Mouse (Mus musculus): Measurements from ENCODE around the gene Nek8. TPM values are rescaled to one million over a fixed set of nuclear protein-coding genes. Genes with fewer than 3 reads are reported as not detected.

The Nek8 gene
- polyA plus RNA-seq, 1 experiment from 2014 or later, result 20.3 TPM

DNA sequence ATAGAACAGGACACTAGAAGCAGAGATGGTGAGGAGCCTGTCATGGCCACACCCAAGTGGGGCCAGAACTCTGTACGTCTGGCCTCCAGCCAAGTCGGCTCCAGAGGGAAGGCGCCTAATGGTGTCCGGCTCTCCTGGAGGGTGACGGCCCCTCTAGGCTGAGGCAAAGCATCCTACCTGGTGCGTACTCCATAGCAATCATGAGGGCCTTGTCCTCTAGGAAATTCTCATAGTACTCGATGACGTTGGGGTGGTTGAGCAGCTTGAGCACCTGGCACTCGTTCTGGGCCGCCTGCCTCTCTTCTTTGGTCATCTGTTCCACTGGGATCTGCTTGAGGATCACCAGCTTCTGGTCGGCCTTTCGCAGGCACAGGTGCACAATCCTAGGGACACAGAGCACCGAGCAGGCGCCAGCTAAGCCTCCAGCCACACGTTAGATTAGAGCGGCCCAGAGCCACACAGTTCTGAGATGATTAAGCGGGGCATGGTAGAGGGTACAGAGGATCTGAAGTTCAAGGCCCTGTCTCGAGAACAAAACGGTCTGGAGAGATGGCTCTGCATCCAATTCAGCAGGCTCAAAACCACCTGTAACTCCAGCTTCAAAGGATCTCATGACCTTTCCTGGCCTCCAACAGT lies 3.6 kb downstream of the Nek8 start:
- H3K27me3 ChIP-seq, result no peaks in the 10 kb centered on the region
- WGBS, result 74% methylated on average over 19 of the region's 19 CpGs
- H3K4me3 ChIP-seq, result no peak overlapping the region
- H3K9ac ChIP-seq, result no peak overlapping the region
- H3K9me3 ChIP-seq, result no peaks in the 10 kb centered on the region
- H3K4me1 ChIP-seq, result peaks cover 22% of the 10 kb centered on the region
- ATAC-seq (ENCODE audit: borderline replicate concordance, extremely low read depth, low FRiP score, low TSS enrichment), result no peak
- H3K4me2 ChIP-seq, result no peak overlapping the region
- no peak overlapping the region for H3K27ac ChIP-seq
- no peaks in the 10 kb centered on the region for H3K36me3 ChIP-seq

GRCm38 (mm10) chr11:78172034-78172747 lies 4.3 kb downstream of the Nek8 start:
- Histone ChIP-seq H3K9ac (no peak overlapping the region), H3K9me3 (no peaks in the 10 kb centered on the region), H3K4me3 (no peak overlapping the region), H3K36me3 (no peaks in the 10 kb centered on the region), H3K4me2 (no peak overlapping the region), H3K4me1 (peaks cover 18% of the 10 kb centered on the region), H3K27ac (no peak overlapping the region), H3K27me3 (no peaks in the 10 kb centered on the region)
- no peak for ATAC-seq (ENCODE audit: borderline replicate concordance, extremely low read depth, low FRiP score, low TSS enrichment)
- WGBS, result 81% methylated on average over 16 of the region's 16 CpGs

GRCm38 (mm10) chr11:78171328-78171727 lies 5.1 kb downstream of the Nek8 start:
- no peak overlapping the region for H3K9ac ChIP-seq
- H3K36me3 ChIP-seq, result no peaks in the 10 kb centered on the region
- no peaks in the 10 kb centered on the region for H3K27me3 ChIP-seq
- ATAC-seq (ENCODE audit: borderline replicate concordance, extremely low read depth, low FRiP score, low TSS enrichment), result no peak
- peaks cover 20% of the 10 kb centered on the region for H3K4me1 ChIP-seq
- H3K27ac ChIP-seq, result no peak overlapping the region
- H3K4me3 ChIP-seq, result no peak overlapping the region
- 67% methylated on average over 4 of the region's 4 CpGs for WGBS
- no peaks in the 10 kb centered on the region for H3K9me3 ChIP-seq
- H3K4me2 ChIP-seq, result no peak overlapping the region

- 85% methylated on average over 15 of the region's 15 CpGs for WGBS
- Histone ChIP-seq H3K27me3 (no peaks in the 10 kb centered on the region), H3K4me1 (peaks cover 21% of the 10 kb centered on the region), H3K27ac (no peak overlapping the region), H3K36me3 (no peaks in the 10 kb centered on the region), H3K9ac (no peak overlapping the region), H3K4me2 (no peak overlapping the region), H3K4me3 (no peak overlapping the region), H3K9me3 (no peaks in the 10 kb centered on the region)
- no peak for ATAC-seq (ENCODE audit: borderline replicate concordance, extremely low read depth, low FRiP score, low TSS enrichment)
Observed at GRCm38 (mm10) chr11:78170306-78170705, 6.2 kb downstream of the Nek8 start.

GRCm38 (mm10) chr11:78168541-78169468 lies 7.7 kb downstream of the Nek8 start:
- Histone ChIP-seq H3K27me3 (no peaks in the 10 kb centered on the region), H3K36me3 (no peaks in the 10 kb centered on the region), H3K9ac (no peak overlapping the region), H3K9me3 (no peaks in the 10 kb centered on the region), H3K4me3 (no peak overlapping the region), H3K27ac (no peak overlapping the region), H3K4me2 (no peak overlapping the region), H3K4me1 (peaks cover 12% of the 10 kb centered on the region)
- 48% methylated on average over 19 of the region's 19 CpGs for WGBS
- no peak for ATAC-seq (ENCODE audit: borderline replicate concordance, extremely low read depth, low FRiP score, low TSS enrichment)

DNA sequence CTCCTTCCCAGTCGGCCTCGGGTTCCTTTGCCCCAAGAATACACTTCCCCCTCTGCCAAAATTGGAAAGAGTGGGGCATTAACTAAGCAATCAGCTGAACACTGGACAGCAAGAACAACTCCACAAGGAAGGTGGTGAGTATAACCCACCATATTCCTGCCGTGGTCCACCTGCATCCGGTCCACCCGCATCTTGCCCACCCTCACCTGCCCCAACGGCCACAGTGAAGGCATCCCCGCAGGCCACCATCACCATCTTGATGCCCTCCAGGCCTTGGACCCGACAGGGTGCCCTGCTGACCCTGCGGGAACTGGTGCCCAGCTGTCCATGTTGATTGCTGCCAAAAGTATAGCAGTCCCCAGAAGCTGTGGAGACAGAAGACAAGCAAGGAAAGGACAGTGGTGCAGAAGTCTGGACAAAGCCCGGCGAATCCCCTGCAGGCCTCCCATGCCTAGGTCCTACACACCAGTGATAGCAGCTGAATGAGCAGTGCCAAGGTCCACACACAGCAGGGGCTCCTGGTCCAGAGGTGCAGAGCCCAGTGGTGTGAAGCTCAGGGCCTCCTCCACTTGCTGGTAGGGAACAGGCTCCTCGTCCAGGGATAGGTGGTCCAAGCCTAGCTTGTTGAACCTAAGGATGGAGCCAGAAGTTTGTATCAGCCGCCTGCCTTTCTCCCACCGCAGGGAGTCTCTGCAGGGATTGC lies 9.1 kb downstream of the Nek8 start:
- no peak for ATAC-seq (ENCODE audit: borderline replicate concordance, extremely low read depth, low FRiP score, low TSS enrichment)
- H3K9me3 ChIP-seq, result no peaks in the 10 kb centered on the region
- 88% methylated on average over 14 of the region's 14 CpGs for WGBS

GRCm38 (mm10) chr11:78166640-78167039 lies 9.8 kb downstream of the Nek8 start:
- no peaks in the 10 kb centered on the region for H3K9me3 ChIP-seq
- no peak overlapping the region for H3K4me2 ChIP-seq
- no peak overlapping the region for H3K9ac ChIP-seq
- H3K4me3 ChIP-seq, result no peak overlapping the region
- 68% methylated on average over 6 of the region's 6 CpGs for WGBS
- no peaks in the 10 kb centered on the region for H3K27me3 ChIP-seq
- H3K27ac ChIP-seq, result peak overlapping the region; percentile 98
- peaks cover 33% of the 10 kb centered on the region for H3K4me1 ChIP-seq
- peaks cover 5% of the 10 kb centered on the region; the same call in 1 of the 2 replicates for H3K36me3 ChIP-seq
- ATAC-seq (ENCODE audit: borderline replicate concordance, extremely low read depth, low FRiP score, low TSS enrichment), result no peak

More for the DNA sequence above, 9.1 kb downstream of the Nek8 start:
- no peak overlapping the region for H3K9ac ChIP-seq
- H3K4me3 ChIP-seq, result no peak overlapping the region
- H3K27me3 ChIP-seq, result no peaks in the 10 kb centered on the region
- no peaks in the 10 kb centered on the region for H3K36me3 ChIP-seq
- H3K4me1 ChIP-seq, result peaks cover 26% of the 10 kb centered on the region
- no peak overlapping the region for H3K4me2 ChIP-seq
- no peak overlapping the region for H3K27ac ChIP-seq

- 34% methylated on average over 4 of the region's 4 CpGs for WGBS
- Histone ChIP-seq H3K9ac (peak overlapping the region; percentile 98), H3K4me1 (peaks cover 37% of the 10 kb centered on the region), H3K9me3 (no peaks in the 10 kb centered on the region), H3K27ac (peak overlapping the region; percentile 98), H3K4me2 (peak overlapping the region; percentile 76), H3K4me3 (peak overlapping the region; percentile 81), H3K27me3 (no peaks in the 10 kb centered on the region), H3K36me3 (peaks cover 8% of the 10 kb centered on the region; the same call in 1 of the 2 replicates)
- ATAC-seq (ENCODE audit: borderline replicate concordance, extremely low read depth, low FRiP score, low TSS enrichment), result no peak
Observed at GRCm38 (mm10) chr11:78166161-78166560, 10.3 kb downstream of the Nek8 start.

DNA sequence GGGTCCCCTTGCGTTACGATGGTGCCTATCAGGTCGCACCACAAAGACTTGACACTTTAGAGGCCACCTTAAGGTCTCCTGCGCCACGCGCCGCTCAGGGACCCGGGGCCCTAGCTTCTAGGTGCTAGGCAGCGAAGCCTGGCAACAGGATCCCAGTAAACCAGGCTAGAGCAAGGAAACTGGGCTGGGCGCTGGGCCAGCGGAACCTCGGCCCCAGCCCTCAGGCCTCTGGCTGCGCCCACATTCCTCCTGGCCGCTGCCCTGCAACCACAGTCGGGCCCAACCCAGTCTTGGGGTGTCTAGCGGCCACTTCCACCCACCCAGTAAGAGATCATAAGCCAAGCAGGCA lies 10.7 kb downstream of the Nek8 start:
- Histone ChIP-seq H3K27me3 (no peaks in the 10 kb centered on the region), H3K27ac (peak overlapping the region; percentile 98), H3K9ac (peak overlapping the region; percentile 98), H3K36me3 (peaks cover 12% of the 10 kb centered on the region; the same call in 1 of the 2 replicates), H3K4me3 (peak overlapping the region; percentile 81), H3K9me3 (no peaks in the 10 kb centered on the region), H3K4me2 (peak overlapping the region; percentile 76), H3K4me1 (peaks cover 41% of the 10 kb centered on the region)
- ATAC-seq (ENCODE audit: borderline replicate concordance, extremely low read depth, low FRiP score, low TSS enrichment), result peak; percentile 28
- WGBS, result under 1% methylated on average over 16 of the region's 16 CpGs

GRCm38 (mm10) chr11:78164924-78165760 lies 11.3 kb downstream of the Nek8 start, which contains the start of gene Traf4:
Traf4 (minus strand) TSS chr11:78165589.
- Histone ChIP-seq H3K9ac (peak within 1 kb of the TSS; percentile 98), H3K36me3 (peaks cover 18% of the 10 kb centered on the region), H3K27me3 (no peaks in the 10 kb centered on the region), H3K9me3 (no peaks in the 10 kb centered on the region), H3K4me2 (peak within 1 kb of the TSS; percentile 76), H3K4me1 (peaks cover 47% of the 10 kb centered on the region), H3K4me3 (peak within 1 kb of the TSS; percentile 81), H3K27ac (peak within 1 kb of the TSS; percentile 98)
- peak; percentile 82 for ATAC-seq (ENCODE audit: borderline replicate concordance, extremely low read depth, low FRiP score, low TSS enrichment)
- whole genome bisulfite sequencing, result under 1% methylated on average over 78 of the region's 78 CpGs

DNA sequence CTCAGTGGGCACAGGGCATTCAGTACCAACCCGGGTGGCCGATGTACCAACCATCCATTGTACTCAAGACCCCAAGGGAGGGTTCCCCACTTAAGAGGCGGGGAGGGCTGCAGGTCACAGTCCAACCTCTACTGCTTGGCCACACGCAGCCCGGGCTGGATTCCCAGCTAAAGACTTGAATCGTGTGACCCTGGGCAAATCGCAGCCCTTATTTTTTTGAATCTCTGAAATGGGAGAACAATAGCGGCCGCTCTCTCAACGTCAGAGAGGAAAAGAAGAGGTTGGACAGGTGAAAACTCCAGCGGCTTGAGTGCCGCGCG lies 11.9 kb downstream of the Nek8 start:
- H3K4me1 ChIP-seq, result peaks cover 53% of the 10 kb centered on the region
- under 1% methylated on average over 14 of the region's 14 CpGs for WGBS
- ATAC-seq (ENCODE audit: borderline replicate concordance, extremely low read depth, low FRiP score, low TSS enrichment), result no peak

More for the DNA sequence above, 11.9 kb downstream of the Nek8 start:
- H3K27me3 ChIP-seq, result no peaks in the 10 kb centered on the region
- H3K4me2 ChIP-seq, result peak overlapping the region; percentile 76
- H3K36me3 ChIP-seq, result peaks cover 24% of the 10 kb centered on the region
- peak overlapping the region; percentile 98 for H3K27ac ChIP-seq
- peak overlapping the region; percentile 98 for H3K9ac ChIP-seq
- H3K4me3 ChIP-seq, result peak overlapping the region; percentile 81
- no peaks in the 10 kb centered on the region for H3K9me3 ChIP-seq

Measured in lung, embryonic 15.5 days (tissue).